Mouse (Mus musculus): ENCODE measurements at regions not wholly inside any gene's neighbourhood (a gene's known extent, or its start where the extent isn't known, plus 50 kb on each side); places are given as distances from the start of the nearest gene placed in this dataset.
A peak's percentile ranks its signal among the peaks of the same experiment; 100 is the strongest.

DNA sequence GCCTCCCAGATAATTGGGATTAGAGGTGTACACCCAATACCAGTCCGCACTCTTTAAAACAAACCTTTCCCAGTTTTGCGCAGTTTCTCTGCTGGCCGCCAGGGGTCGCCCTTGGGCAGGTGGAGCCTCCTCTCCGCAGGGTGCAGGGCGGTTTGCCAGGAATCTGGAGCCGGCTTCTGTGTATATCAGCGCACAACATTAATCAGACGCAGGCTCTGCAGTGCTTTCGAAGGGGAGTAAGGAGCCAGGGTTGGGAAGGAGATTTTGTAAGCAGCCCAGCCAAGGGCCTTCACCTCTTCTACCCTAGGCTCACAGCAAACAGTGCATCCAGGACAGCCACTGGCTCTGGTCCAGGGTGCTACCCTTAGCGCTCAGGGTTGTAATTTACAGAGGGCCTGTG is 82.3 kb downstream of the Emp1 start:
- no peaks in the 10 kb centered on the region for H3K36me3 ChIP-seq (ENCODE audit: control insufficient read depth in 1 of 2, insufficient read depth in 2 of 2, low read length in 2 of 2)
- H3K79me2 ChIP-seq (ENCODE audit: control insufficient read depth, insufficient read depth, low read length, poor library complexity) = no peaks in the 10 kb centered on the region; the same call in 1 of the 2 replicates
- no peaks in the 10 kb centered on the region for H3K27me3 ChIP-seq (ENCODE audit: control insufficient read depth in 1 of 2, insufficient read depth in 2 of 2, low read length in 2 of 2)
- TF ChIP-seq RAD21 (IDR thresholded peaks at IDR 0.05; ENCODE audit: low read depth, low read length) (peak; percentile 50), BHLHE40 (IDR thresholded peaks at IDR 0.05; ENCODE audit: borderline replicate concordance, low read depth, low read length) (no peak), MYC (IDR thresholded peaks at IDR 0.05; ENCODE audit: low read depth, low read length) (no peak), SMC3 (IDR thresholded peaks at IDR 0.05; ENCODE audit: low read depth, low read length) (peak; percentile 57), MXI1 (IDR thresholded peaks at IDR 0.05; ENCODE audit: low read depth, low read length) (no peak), CTCF (IDR thresholded peaks at IDR 0.05 in 2 of 3, conservative IDR thresholded peaks at IDR 0.05 in 1 of 3; ENCODE audit: control insufficient read depth in 1 of 3, insufficient read depth in 1 of 3, low read depth in 2 of 3, low read length in 3 of 3, poor library complexity in 1 of 3, severe bottlenecking in 1 of 3) (peak; percentile 54 to 82 (median 55); a peak in 5 of 6 replicates)
- no peak overlapping the region for H3K27ac ChIP-seq (ENCODE audit: control insufficient read depth, low read depth, low read length)
- no peak overlapping the region for H3K9ac ChIP-seq (ENCODE audit: control insufficient read depth, low read depth, low read length, poor library complexity, severe bottlenecking)
- no peaks in the 10 kb centered on the region for H3K4me1 ChIP-seq (ENCODE audit: control insufficient read depth in 1 of 2, insufficient read depth in 2 of 2, low read length in 2 of 2)
- no peak overlapping the region for H3K4me3 ChIP-seq (ENCODE audit: control insufficient read depth in 1 of 2, insufficient read depth in 1 of 2, low read depth in 2 of 2, low read length in 2 of 2)
- DNase-seq (ENCODE audit: low read depth, low spot score) = peak; percentile 29
- no peaks in the 10 kb centered on the region for H3K9me3 ChIP-seq (replicated peaks; ENCODE audit: insufficient read depth, low read length)

DNA sequence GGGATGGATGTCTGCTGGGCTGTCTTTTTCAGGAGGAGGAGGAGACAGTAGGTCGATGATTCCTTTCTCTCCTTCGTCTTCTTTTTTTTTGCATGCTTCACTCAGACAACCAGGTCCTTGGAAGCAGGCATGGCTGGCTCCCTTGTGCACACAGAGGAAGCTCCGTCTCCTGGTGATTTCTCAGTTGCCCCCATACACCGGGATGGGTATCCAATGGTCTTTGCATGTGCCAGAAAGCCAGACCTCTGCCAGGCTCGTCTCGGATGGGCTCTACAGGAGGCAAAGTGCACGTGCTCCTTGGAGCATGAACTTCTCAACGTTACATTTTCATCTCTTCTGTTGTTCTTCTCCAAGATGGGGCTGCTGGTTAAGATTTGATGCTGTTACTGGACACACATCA is 82.7 kb downstream of the Emp1 start:
- Histone ChIP-seq H3K9me3 (replicated peaks; ENCODE audit: insufficient read depth, low read length) (no peaks in the 10 kb centered on the region), H3K79me2 (ENCODE audit: control insufficient read depth, insufficient read depth, low read length, poor library complexity) (no peaks in the 10 kb centered on the region; the same call in 1 of the 2 replicates), H3K9ac (ENCODE audit: control insufficient read depth, low read depth, low read length, poor library complexity, severe bottlenecking) (no peak overlapping the region), H3K4me3 (ENCODE audit: control insufficient read depth in 1 of 2, insufficient read depth in 1 of 2, low read depth in 2 of 2, low read length in 2 of 2) (no peak overlapping the region), H3K36me3 (ENCODE audit: control insufficient read depth in 1 of 2, insufficient read depth in 2 of 2, low read length in 2 of 2) (no peaks in the 10 kb centered on the region), H3K27ac (ENCODE audit: control insufficient read depth, low read depth, low read length) (no peak overlapping the region), H3K4me1 (ENCODE audit: control insufficient read depth in 1 of 2, insufficient read depth in 2 of 2, low read length in 2 of 2) (no peaks in the 10 kb centered on the region), H3K27me3 (ENCODE audit: control insufficient read depth in 1 of 2, insufficient read depth in 2 of 2, low read length in 2 of 2) (no peaks in the 10 kb centered on the region)
- no peak for DNase-seq (ENCODE audit: low read depth, low spot score)
- TF ChIP-seq MAZ (IDR thresholded peaks at IDR 0.05; ENCODE audit: low read depth, low read length) (no peak), CHD2 (IDR thresholded peaks at IDR 0.05; ENCODE audit: low read length) (no peak), NRF1 (IDR thresholded peaks at IDR 0.05; ENCODE audit: insufficient read depth, low read depth, low read length, poor library complexity, severe bottlenecking) (no peak), SMC3 (IDR thresholded peaks at IDR 0.05; ENCODE audit: low read depth, low read length) (no peak), MXI1 (IDR thresholded peaks at IDR 0.05; ENCODE audit: low read depth, low read length) (no peak), BHLHE40 (IDR thresholded peaks at IDR 0.05; ENCODE audit: borderline replicate concordance, low read depth, low read length) (no peak), MAFK (IDR thresholded peaks at IDR 0.05; ENCODE audit: borderline replicate concordance, low read depth, low read length) (no peak), GATA1 (IDR thresholded peaks at IDR 0.05; ENCODE audit: low read depth, low read length) (no peak), CHD1 (IDR thresholded peaks at IDR 0.05; ENCODE audit: low read depth, low read length) (no peak), RCOR1 (IDR thresholded peaks at IDR 0.05; ENCODE audit: low read depth, low read length) (no peak), KAT2A (conservative IDR thresholded peaks at IDR 0.05; ENCODE audit: low read depth, low read length) (no peak), EP300 (IDR thresholded peaks at IDR 0.05; ENCODE audit: low read depth in 1 of 2, low read length in 2 of 2) (no peak)

DNA sequence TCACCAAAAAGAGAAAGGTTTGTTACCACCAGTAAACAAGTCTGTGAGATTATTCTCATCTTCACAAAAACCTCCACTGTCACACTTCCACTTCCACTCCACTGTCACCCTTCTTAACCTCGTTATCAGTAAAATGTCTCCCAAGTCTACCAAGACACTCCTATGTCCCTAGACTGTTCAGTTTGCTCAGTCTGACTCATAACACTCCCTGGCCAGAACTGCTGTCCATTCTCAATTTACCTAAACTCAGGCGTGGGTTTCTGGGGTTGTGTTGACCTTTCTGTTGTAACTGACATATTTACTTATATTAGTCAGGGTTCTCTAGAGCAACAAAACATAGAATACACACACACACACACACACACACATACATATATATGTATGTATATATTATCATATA is 85.5 kb downstream of the Emp1 start:
- H3K9me3 ChIP-seq (replicated peaks; ENCODE audit: insufficient read depth, low read length) = no peaks in the 10 kb centered on the region
- no peak for TF ChIP-seq MAFK (IDR thresholded peaks at IDR 0.05; ENCODE audit: borderline replicate concordance, low read depth, low read length)
- TF ChIP-seq TCF12 (IDR thresholded peaks at IDR 0.05; ENCODE audit: low read depth, low read length) = no peak
- no peak for TF ChIP-seq CHD1 (IDR thresholded peaks at IDR 0.05; ENCODE audit: low read depth, low read length)
- no peak for TF ChIP-seq SMC3 (IDR thresholded peaks at IDR 0.05; ENCODE audit: low read depth, low read length)
- TF ChIP-seq MYC (IDR thresholded peaks at IDR 0.05; ENCODE audit: low read depth, low read length) = no peak
- TF ChIP-seq MEF2A (IDR thresholded peaks at IDR 0.05; ENCODE audit: extremely low read depth, insufficient replicate concordance, low read depth, low read length, poor library complexity, severe bottlenecking) = no peak
- TF ChIP-seq MYB (IDR thresholded peaks at IDR 0.05; ENCODE audit: low read depth, low read length) = no peak
- TF ChIP-seq POLR2AphosphoS5 (IDR thresholded peaks at IDR 0.05; ENCODE audit: borderline replicate concordance, low read depth, low read length) = no peak
- TF ChIP-seq EP300 (IDR thresholded peaks at IDR 0.05; ENCODE audit: low read depth in 1 of 2, low read length in 2 of 2) = no peak
- no peak for TF ChIP-seq JUND (IDR thresholded peaks at IDR 0.05; ENCODE audit: low read depth, low read length)
- TF ChIP-seq E2F4 (IDR thresholded peaks at IDR 0.05; ENCODE audit: borderline replicate concordance, low read depth, low read length) = no peak
- no peak for TF ChIP-seq MXI1 (IDR thresholded peaks at IDR 0.05; ENCODE audit: low read depth, low read length)
- H3K4me1 ChIP-seq (ENCODE audit: control insufficient read depth in 1 of 2, insufficient read depth in 2 of 2, low read length in 2 of 2) = no peaks in the 10 kb centered on the region
- no peak overlapping the region for H3K27ac ChIP-seq (ENCODE audit: control insufficient read depth, low read depth, low read length)
- no peaks in the 10 kb centered on the region for H3K36me3 ChIP-seq (ENCODE audit: control insufficient read depth in 1 of 2, insufficient read depth in 2 of 2, low read length in 2 of 2)
- no peaks in the 10 kb centered on the region; the same call in 1 of the 2 replicates for H3K79me2 ChIP-seq (ENCODE audit: control insufficient read depth, insufficient read depth, low read length, poor library complexity)
- no peaks in the 10 kb centered on the region for H3K27me3 ChIP-seq (ENCODE audit: control insufficient read depth in 1 of 2, insufficient read depth in 2 of 2, low read length in 2 of 2)
- no peak for DNase-seq (ENCODE audit: low read depth, low spot score)
- no peak overlapping the region for H3K4me3 ChIP-seq (ENCODE audit: control insufficient read depth in 1 of 2, insufficient read depth in 1 of 2, low read depth in 2 of 2, low read length in 2 of 2)
- no peak overlapping the region for H3K9ac ChIP-seq (ENCODE audit: control insufficient read depth, low read depth, low read length, poor library complexity, severe bottlenecking)

Measured in MEL (cell line).